Mouse (Mus musculus) central nervous system, embryonic 18 days (tissue): Measurements from ENCODE around the gene Mrps14. TPM values are rescaled to one million over a fixed set of nuclear protein-coding genes. Genes with fewer than 3 reads are reported as not detected.

Experiments used
- polyA plus RNA-seq: library from polyadenylated mRNA; depleted of rRNA; stranded (reverse); fragments of >200 nt; gene quantifications from 2 replicates; pipeline ENCODE4 v1.2.3, GENCODE M21; 2012; rRNA removed

Mrps14 gene
- polyA plus RNA-seq = 40.8 and 44.8 TPM in 2 replicates

DNA sequence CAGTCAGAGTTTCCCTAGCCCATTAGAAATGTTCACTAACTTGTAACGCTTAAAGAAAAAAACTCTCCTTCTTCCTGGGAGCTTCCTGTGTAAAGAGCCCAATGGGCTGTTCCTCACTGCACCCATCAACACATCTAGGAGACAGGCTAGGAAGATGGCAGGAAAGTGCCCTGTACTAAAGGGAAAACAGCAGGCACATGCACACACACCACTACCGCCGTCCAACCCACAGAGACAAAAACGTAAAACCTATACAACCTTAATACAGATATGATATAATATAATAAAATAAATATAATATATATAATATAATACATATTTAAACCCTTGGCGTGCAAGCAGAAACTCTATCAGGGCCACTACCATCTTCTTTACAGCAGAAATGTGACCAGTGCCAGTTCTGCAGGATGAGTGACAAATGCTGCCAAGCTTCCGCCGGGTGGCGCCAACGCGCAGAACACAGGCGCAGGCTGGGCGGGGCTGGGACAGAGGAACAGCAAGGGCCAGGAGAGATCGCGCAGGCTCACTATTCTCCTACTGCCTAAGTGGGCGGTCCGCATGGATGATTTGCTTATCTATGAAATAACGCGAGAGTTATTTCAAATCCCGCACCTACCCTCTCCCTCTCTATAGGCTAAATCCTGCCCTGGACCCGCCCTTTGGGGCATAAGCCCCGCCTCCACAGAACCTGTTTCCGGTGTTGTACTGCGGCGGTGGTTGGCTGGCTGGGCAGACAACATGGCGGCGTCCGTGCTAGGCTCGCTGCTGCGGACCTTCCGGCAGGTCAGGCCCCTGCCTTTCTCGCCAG lies at the start of gene Mrps14:
Gene Mrps14, plus strand, starts transcription at position 687 of the 808 bp plus-strand sequence.

DNA sequence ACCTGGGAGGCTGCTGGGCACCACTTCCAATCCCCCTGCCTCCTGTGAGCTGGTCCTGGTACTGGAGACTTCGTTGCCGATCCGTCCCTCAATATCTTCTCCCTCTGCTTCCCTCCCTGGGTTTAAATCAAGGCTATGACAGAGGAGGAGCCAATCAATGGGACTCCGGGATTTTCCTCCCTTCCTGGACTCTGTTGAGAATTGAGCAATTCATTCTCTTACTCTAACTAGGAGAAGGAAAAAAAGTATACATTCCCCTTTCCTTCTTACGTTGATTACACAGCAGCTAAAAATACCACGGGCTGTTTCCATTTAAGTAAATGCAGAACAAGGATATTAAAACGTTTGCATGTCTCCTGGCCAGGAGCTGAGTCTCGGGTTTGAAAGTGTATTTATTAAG lies 41.5 kb upstream of the Mrps14 start, which contains the start of gene Tnn:
Gene Tnn, minus strand, starts transcription at position 101 of the 400 bp plus-strand sequence.

DNA sequence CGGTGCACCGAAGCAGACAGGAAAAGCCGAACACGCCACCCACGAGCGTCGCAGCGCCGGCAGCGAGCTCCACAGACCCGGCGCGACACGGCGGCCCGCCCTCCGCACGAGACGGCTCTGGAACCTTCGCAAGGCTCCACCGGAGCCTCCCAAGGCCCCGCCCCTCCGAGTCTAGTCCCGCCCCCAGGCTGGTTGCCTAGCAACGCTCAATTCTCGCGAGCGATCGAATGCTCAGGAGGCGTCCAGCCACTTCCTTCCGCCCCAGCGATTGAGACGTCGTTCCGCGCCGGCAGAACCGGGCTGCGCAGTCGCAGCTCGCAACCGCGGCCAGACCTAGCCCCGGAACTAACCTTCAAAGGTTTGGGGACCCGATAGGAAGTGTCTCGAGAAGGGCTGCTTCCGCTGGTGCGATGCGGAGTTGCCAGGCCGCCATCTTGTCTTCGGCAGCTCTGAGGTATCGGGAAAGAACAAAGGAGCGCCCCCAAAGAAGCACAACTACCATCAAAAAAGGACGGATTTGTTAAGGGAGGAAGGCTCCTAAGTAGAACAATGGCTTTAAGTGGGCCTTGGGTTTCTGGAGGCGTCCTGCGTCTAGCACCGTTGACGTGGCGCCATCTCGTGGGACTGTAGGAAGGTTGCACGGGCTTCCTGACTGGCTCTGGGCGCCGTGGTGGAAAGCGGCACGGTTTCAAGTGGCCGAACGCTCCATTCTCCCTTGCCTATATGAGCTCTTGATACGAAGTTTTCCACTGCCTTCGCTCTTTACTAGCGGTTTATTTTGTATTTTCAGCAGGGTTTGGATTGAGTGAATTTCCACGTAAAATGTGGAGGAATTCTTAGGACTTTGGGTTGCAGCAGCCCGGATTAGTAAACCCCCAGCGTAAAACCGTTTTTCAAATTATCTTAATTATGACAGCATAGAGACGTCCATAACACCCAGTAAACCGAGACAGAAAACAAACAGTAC lies 18.0 kb downstream of the Mrps14 start, which contains the start of gene Cacybp:
Gene Cacybp, minus strand, starts transcription at position 173 of the 967 bp plus-strand sequence.

Other genes with a start within 250 kb of the Mrps14 start
- gene 4930523C07Rik, start 150.8 kb upstream of the Mrps14 start, polyA plus RNA-seq = 1.3 and 2.1 TPM in 2 replicates
- gene Tnn, start 41.6 kb upstream of the Mrps14 start, polyA plus RNA-seq = 0.22 and 4.3 TPM in 2 replicates
- gene Cacybp, start 17.7 kb downstream of the Mrps14 start, polyA plus RNA-seq = 91.8 and 101 TPM in 2 replicates